Mouse (Mus musculus) heart, postnatal 0 days (tissue): ENCODE measurements around the gene Gins2.

Experiments used
- CTCF ChIP-seq: IDR thresholded peaks from 2 replicates; pipeline ENCODE4 v1.5.1; 2016; ENCODE audit warnings: antibody characterized with exemption, control low read depth, low read depth
- EP300 ChIP-seq: IDR thresholded peaks from 2 replicates; pipeline ENCODE4 v1.6.1; 2016; ENCODE audit warnings: antibody characterized with exemption, low read depth

DNA sequence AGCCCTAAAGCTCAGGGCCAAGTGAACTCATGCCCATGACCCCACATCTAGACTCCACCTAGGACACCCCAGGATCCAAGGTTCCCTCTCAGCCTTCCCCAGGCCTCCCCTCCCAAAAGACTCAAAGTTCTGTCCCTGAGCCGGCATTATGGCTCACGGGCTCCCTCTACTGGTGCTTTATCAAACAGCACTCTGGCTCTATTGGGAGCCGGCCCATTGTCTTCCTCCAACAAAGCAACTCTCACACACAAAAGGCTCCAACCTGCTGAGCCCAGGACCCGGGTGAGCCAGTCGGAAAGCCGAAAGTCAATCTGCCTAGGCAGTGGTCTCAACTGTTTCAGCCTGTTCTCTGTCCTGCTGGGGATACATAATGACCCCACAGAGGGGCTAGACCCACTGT lies 29.0 kb upstream of the Gins2 start:
- peak; percentile 89 for TF ChIP-seq CTCF
- no peak for TF ChIP-seq EP300
